ENCODE assay signal across 9 mouse cellular contexts in genomic region chr11:94144771-94145539, GRCm38 (mm10).
DNase-seq lines count a peak whose midpoint lies in the region; ATAC-seq and TF ChIP-seq lines count a peak whose summit lies in the region.
"Had no signal": no experiment of that assay in that cellular context is flagged by ENCODE, and none has a peak within 500 bp of the region (broad histone marks: within the 10 kb centered on the region; RNA-seq: fewer than 3 reads in every experiment).

No protein-coding gene starts in this region.

- no peak overlapping the region for H3K4me3 ChIP-seq in C2C12 (ENCODE audit: insufficient read depth, poor library complexity, severe bottlenecking)
- H3K4me3 ChIP-seq in heart, embryonic 15.5 days, result no peak overlapping the region
- H3K4me3 ChIP-seq: limb, embryonic 13.5 days had no signal

- DNase-seq in adrenal gland, postnatal 10 days, result peak; percentile 97
- peak; percentile 86 for DNase-seq in fat pad, adult 2 months (ENCODE audit: extremely low read depth, low read depth, low spot score)
- DNase-seq in layer of hippocampus, adult 9-11 months, result peak; percentile 95
- DNase-seq in urinary bladder, adult 2 months (ENCODE audit: low spot score), result peak; percentile 69
- DNase-seq in c-Kit-positive CD71-positive TER-119-positive erythroid progenitor cells, embryonic 14.5 days (ENCODE audit: low spot score), result no peak

- H3K27ac ChIP-seq in heart, embryonic 15.5 days, result peak overlapping the region; percentile 35
- H3K27ac ChIP-seq: limb, embryonic 13.5 days had no signal

- no peak overlapping the region for H3K9ac ChIP-seq in heart, embryonic 15.5 days
- H3K9ac ChIP-seq: limb, embryonic 13.5 days had no signal

- H3K4me2 ChIP-seq in heart, embryonic 15.5 days, result no peak overlapping the region
- H3K4me2 ChIP-seq: limb, embryonic 13.5 days had no signal

- WGBS in heart, embryonic 15.5 days, result 65% methylated on average over 11 of the region's 11 CpGs

- H3K4me1 ChIP-seq in heart, embryonic 15.5 days (replicated peaks), result peaks cover 21% of the 10 kb centered on the region

- no peaks in the 10 kb centered on the region for H3K36me3 ChIP-seq in C2C12 (ENCODE audit: control insufficient read depth, insufficient read depth)
- H3K36me3 ChIP-seq in heart, embryonic 15.5 days, result no peaks in the 10 kb centered on the region
- H3K36me3 ChIP-seq: limb, embryonic 13.5 days had no signal

- no peaks in the 10 kb centered on the region for H3K79me3 ChIP-seq in C2C12 (ENCODE audit: low read depth)

- no peaks in the 10 kb centered on the region for H3K79me2 ChIP-seq in C2C12 (ENCODE audit: control insufficient read depth, insufficient read depth)

- peak overlapping the region; percentile 31 for H3ac ChIP-seq in C2C12 (ENCODE audit: control insufficient read depth, insufficient read length, low read depth)

- no peaks in the 10 kb centered on the region for H3K27me3 ChIP-seq in C2C12 (ENCODE audit: control insufficient read depth, insufficient read depth, insufficient read length)
- H3K27me3 ChIP-seq in heart, embryonic 15.5 days, result 0 out of 2 replicates have a peak, but pooled peaks cover 2% of the 10 kb centered on the region

- no peaks in the 10 kb centered on the region for H3K9me3 ChIP-seq in heart, embryonic 15.5 days (replicated peaks)
- H3K9me3 ChIP-seq: limb, embryonic 13.5 days had no signal

- TF ChIP-seq CTCF in C2C12 (IDR thresholded peaks at IDR 0.05; ENCODE audit: control insufficient read depth, insufficient read depth, insufficient read length), result no peak

- ATAC-seq in heart, embryonic 15.5 days (replicated peaks; ENCODE audit: insufficient number of reproducible peaks, insufficient read depth, low FRiP score, low read depth), result no peak
- peak; percentile 79 for ATAC-seq in megakaryocyte-erythroid progenitor cell, adult 5-6 weeks (replicated peaks; ENCODE audit: low FRiP score, low TSS enrichment, poor library complexity, severe bottlenecking)

TF ChIP-seq in C2C12, 6 proteins besides CTCF, POLR2A, EP300 and RAD21:
- TF ChIP-seq CEBPB (IDR thresholded peaks at IDR 0.05; ENCODE audit: low read depth) (peak; percentile 42), USF1 (IDR thresholded peaks at IDR 0.05; ENCODE audit: low read depth) (peak; percentile 22), MYOD1 (IDR thresholded peaks at IDR 0.05; ENCODE audit: control insufficient read depth, insufficient read length, low read depth) (no peak), FOSL1 (IDR thresholded peaks at IDR 0.05; ENCODE audit: insufficient read depth, low read length, poor library complexity, severe bottlenecking) (no peak), MYOG (IDR thresholded peaks at IDR 0.05; ENCODE audit: control insufficient read depth, extremely low read depth, insufficient read length) (no peak), MAX (IDR thresholded peaks at IDR 0.05) (peak; percentile 95)
